Mouse (Mus musculus): ENCODE measurements around the gene Mtnr1a. TPM values are rescaled to one million over a fixed set of nuclear protein-coding genes. Genes with fewer than 3 reads are reported as not detected.

Gene Mtnr1a
- total RNA-seq, 2 experiments from 2014 or later, result not detected

- intact Hi-C loops (cut with DNase I), result no loop called here
Measured at GRCm38 (mm10) chr8:45109371-45110063, 40.6 kb downstream of the Mtnr1a start.

GRCm38 (mm10) chr8:45110064-45110812 is 41.3 kb downstream of the Mtnr1a start:
- no peak for DNase-seq
- intact Hi-C loops (cut with DNase I), result no loop called here

More at GRCm38 (mm10) chr8:45109371-45110063, 40.6 kb downstream of the Mtnr1a start:
- DNase-seq, result no peak

GRCm38 (mm10) chr8:45110813-45111104 is 41.8 kb downstream of the Mtnr1a start:
- intact Hi-C loops (cut with DNase I), result no loop called here
- DNase-seq, result no peak

- intact Hi-C loops (cut with DNase I), result no loop called here
- no peak for DNase-seq
Measured at GRCm38 (mm10) chr8:45111820-45112219, 42.9 kb downstream of the Mtnr1a start.

GRCm38 (mm10) chr8:45117588-45117987 is 48.7 kb downstream of the Mtnr1a start:
- DNase-seq, result no peak

GRCm38 (mm10) chr8:45125680-45126079 is 56.7 kb downstream of the Mtnr1a start:
- intact Hi-C loops (cut with DNase I), result no loop called here
- no peak for DNase-seq

More at GRCm38 (mm10) chr8:45117588-45117987, 48.7 kb downstream of the Mtnr1a start:
- intact Hi-C loops (cut with DNase I), result no loop called here

Other genes with a start within 250 kb of the Mtnr1a start
- 10 to 100 TPM; 73.2 to 79.6 TPM for gene Fat1, start 133.7 kb upstream of the Mtnr1a start, total RNA-seq (2021)
- gene F11, start 192.9 kb downstream of the Mtnr1a start, total RNA-seq (2021), result not detected
- gene Klkb1, start 225.7 kb downstream of the Mtnr1a start, total RNA-seq (2021), result under 1 TPM in 1 of 2 experiments, not detected in 1; 0.10 TPM
- gene Gm45753, start 239.3 kb downstream of the Mtnr1a start, total RNA-seq (2021), result not detected